Mouse (Mus musculus): ENCODE data around the gene Gm5089.

GRCm38 (mm10) chr14:122471449-122472085, 20.7 kb upstream of the Gm5089 start:
- TF ChIP-seq CTCF (IDR thresholded peaks at IDR 0.05; ENCODE audit: low read depth, low read length) (no peak), GATA1 (IDR thresholded peaks at IDR 0.05; ENCODE audit: borderline replicate concordance, low read length) (no peak), TAL1 (conservative IDR thresholded peaks at IDR 0.05; ENCODE audit: low read depth, low read length) (no peak), POLR2AphosphoS5 (IDR thresholded peaks at IDR 0.05; ENCODE audit: insufficient replicate concordance, low read depth, low read length) (no peak), GATA2 (IDR thresholded peaks at IDR 0.05; ENCODE audit: borderline replicate concordance, low read depth, low read length) (no peak)

Measured in G1E (cell line).